Mouse (Mus musculus): ENCODE measurements around the gene Tom1l2. TPM values are rescaled to one million over a fixed set of nuclear protein-coding genes. Genes with fewer than 3 reads are reported as not detected.

Tom1l2 gene
- polyA plus RNA-seq, 1 experiment from 2014 or later: 40.0 TPM

DNA sequence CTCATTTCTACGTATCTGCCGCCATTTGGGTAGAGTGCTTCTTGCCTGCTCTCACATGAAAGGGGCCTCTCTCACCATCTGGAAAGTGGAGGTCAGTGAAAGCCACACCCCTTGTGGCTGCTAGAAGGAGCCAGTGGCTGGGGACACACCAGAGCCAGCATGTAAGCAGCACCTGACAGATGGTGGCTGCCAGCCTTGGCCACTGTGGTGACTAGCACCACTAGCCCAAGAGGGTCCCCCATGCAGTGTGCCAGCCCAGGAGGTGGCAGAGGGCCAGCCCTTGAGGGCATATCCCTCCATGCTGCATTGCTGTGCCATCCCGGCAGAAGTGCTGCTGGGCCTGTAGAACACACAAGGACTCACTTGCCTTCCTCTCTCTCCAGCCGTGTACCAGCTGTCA is 159.1 kb downstream of the Tom1l2 start:
- Histone ChIP-seq H3K27me3 (ENCODE audit: control insufficient read depth, insufficient read depth, low read length) (no peaks in the 10 kb centered on the region), H3K27ac (ENCODE audit: low read length) (no peak overlapping the region), H3K4me2 (ENCODE audit: low read depth, low read length) (no peak overlapping the region), H3K36me3 (ENCODE audit: control insufficient read depth, insufficient read depth) (peaks cover 48% of the 10 kb centered on the region), H3K4me1 (ENCODE audit: control insufficient read depth, insufficient read depth, low read length) (peaks cover 9% of the 10 kb centered on the region), H3K9me3 (replicated peaks; ENCODE audit: control insufficient read depth, low read length) (peaks cover 6% of the 10 kb centered on the region; the same call in 1 of the 2 replicates), H3K9ac (ENCODE audit: low read length) (no peak overlapping the region), H3K4me3 (ENCODE audit: low read length) (no peak overlapping the region)
- no peak for ATAC-seq (replicated peaks; ENCODE audit: extremely low read depth, insufficient read depth, low FRiP score)
- WGBS: 74% methylated on average over 4 of the region's 4 CpGs

DNA sequence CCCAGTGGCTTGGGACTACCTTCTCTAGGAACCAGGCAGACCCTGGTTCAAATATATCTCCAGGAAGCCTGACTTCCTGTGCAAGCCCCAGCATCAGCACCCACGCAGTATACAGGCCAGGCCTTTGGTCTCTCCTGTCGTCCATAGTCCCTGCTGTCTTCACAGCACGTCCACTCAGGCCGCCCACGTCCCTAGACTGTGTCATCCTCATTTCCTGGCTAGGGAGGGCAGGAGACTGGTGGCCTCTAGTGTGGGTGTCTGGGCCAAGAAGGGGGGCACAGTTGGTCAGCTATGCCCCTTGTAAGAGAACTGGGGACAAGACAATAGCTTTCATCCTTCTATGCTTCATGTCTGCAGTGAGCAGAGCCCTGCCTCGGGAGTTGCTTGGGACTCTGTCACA is 160.2 kb downstream of the Tom1l2 start:
- 69% methylated on average over 6 of the region's 6 CpGs for WGBS
- no peak overlapping the region for H3K4me2 ChIP-seq (ENCODE audit: low read depth, low read length)
- no peaks in the 10 kb centered on the region for H3K27me3 ChIP-seq (ENCODE audit: control insufficient read depth, insufficient read depth, low read length)
- H3K36me3 ChIP-seq (ENCODE audit: control insufficient read depth, insufficient read depth): peaks cover 57% of the 10 kb centered on the region
- no peak overlapping the region for H3K9ac ChIP-seq (ENCODE audit: low read length)
- no peak overlapping the region for H3K4me3 ChIP-seq (ENCODE audit: low read length)
- peaks cover 9% of the 10 kb centered on the region for H3K4me1 ChIP-seq (ENCODE audit: control insufficient read depth, insufficient read depth, low read length)
- no peak overlapping the region for H3K27ac ChIP-seq (ENCODE audit: low read length)
- peaks cover 6% of the 10 kb centered on the region; the same call in 1 of the 2 replicates for H3K9me3 ChIP-seq (replicated peaks; ENCODE audit: control insufficient read depth, low read length)
- ATAC-seq (replicated peaks; ENCODE audit: extremely low read depth, insufficient read depth, low FRiP score): no peak

DNA sequence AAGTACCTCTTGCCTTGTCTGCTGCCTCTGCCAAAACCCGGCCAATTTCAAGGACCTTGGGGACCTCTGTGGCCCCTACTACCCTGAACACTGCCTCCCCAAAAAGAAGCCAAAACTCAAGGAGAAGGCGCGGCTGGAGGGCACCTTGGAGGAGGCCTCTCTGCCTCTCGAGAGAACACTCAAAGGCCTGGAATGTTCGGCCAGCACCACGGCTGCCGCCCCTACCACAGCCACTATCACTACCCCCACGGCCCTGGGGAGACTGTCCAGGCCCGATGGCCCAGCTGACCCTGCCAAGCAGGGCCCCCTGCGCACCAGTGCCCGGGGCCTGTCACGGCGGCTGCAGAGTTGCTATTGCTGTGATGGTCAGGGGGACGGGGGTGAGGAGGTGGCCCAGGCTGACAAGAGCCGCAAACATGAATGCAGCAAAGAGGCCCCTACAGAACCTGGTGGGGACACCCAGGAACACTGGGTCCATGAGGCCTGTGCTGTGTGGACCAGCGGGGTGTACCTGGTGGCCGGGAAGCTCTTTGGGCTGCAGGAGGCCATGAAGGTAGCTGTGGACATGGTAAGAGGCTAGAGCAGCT is 162.6 kb downstream of the Tom1l2 start:
- H3K4me2 ChIP-seq (ENCODE audit: low read depth, low read length): no peak overlapping the region
- peak overlapping the region; percentile 56; the same call in 1 of the 2 replicates for H3K27ac ChIP-seq (ENCODE audit: low read length)
- 77% methylated on average over 17 of the region's 17 CpGs for WGBS
- peaks cover 6% of the 10 kb centered on the region; the same call in 1 of the 2 replicates for H3K9me3 ChIP-seq (replicated peaks; ENCODE audit: control insufficient read depth, low read length)
- no peak for ATAC-seq (replicated peaks; ENCODE audit: extremely low read depth, insufficient read depth, low FRiP score)
- H3K9ac ChIP-seq (ENCODE audit: low read length): 0 out of 2 replicates have a peak overlapping the region, but pooled peaks have one; percentile 23
- no peak overlapping the region for H3K4me3 ChIP-seq (ENCODE audit: low read length)
- peaks cover 14% of the 10 kb centered on the region for H3K4me1 ChIP-seq (ENCODE audit: control insufficient read depth, insufficient read depth, low read length)
- peaks cover 67% of the 10 kb centered on the region for H3K36me3 ChIP-seq (ENCODE audit: control insufficient read depth, insufficient read depth)
- H3K27me3 ChIP-seq (ENCODE audit: control insufficient read depth, insufficient read depth, low read length): no peaks in the 10 kb centered on the region

DNA sequence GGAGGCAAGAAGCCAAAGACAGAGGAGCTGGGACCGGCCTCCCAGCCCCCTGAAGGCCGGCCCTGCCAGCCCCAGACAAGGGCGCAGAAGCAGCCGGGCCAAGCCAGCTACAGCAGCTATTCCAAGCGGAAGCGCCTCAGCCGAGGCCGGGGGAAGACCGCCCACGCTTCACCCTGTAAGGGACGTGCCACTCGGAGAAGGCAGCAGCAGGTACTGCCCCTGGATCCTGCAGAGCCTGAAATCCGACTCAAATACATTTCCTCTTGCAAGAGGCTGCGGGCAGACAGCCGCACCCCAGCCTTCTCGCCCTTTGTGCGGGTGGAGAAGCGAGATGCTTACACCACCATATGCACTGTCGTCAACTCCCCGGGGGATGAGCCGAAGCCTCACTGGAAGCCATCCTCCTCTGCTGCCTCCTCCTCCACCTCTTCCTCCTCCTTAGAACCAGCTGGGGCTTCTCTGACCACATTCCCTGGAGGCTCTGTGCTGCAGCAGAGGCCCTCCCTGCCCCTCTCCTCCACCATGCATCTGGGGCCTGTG is 163.1 kb downstream of the Tom1l2 start:
- WGBS: 67% methylated on average over 21 of the region's 21 CpGs
- peaks cover 20% of the 10 kb centered on the region for H3K4me1 ChIP-seq (ENCODE audit: control insufficient read depth, insufficient read depth, low read length)
- peaks cover 2% of the 10 kb centered on the region; the same call in 1 of the 2 replicates for H3K9me3 ChIP-seq (replicated peaks; ENCODE audit: control insufficient read depth, low read length)
- H3K4me3 ChIP-seq (ENCODE audit: low read length): no peak overlapping the region
- H3K36me3 ChIP-seq (ENCODE audit: control insufficient read depth, insufficient read depth): peaks cover 61% of the 10 kb centered on the region
- ATAC-seq (replicated peaks; ENCODE audit: extremely low read depth, insufficient read depth, low FRiP score): no peak; the same call in 1 of the 2 replicates
- no peaks in the 10 kb centered on the region for H3K27me3 ChIP-seq (ENCODE audit: control insufficient read depth, insufficient read depth, low read length)
- H3K4me2 ChIP-seq (ENCODE audit: low read depth, low read length): no peak overlapping the region
- H3K9ac ChIP-seq (ENCODE audit: low read length): 0 out of 2 replicates have a peak overlapping the region, but pooled peaks have one; percentile 23
- peak overlapping the region; percentile 56 for H3K27ac ChIP-seq (ENCODE audit: low read length)

DNA sequence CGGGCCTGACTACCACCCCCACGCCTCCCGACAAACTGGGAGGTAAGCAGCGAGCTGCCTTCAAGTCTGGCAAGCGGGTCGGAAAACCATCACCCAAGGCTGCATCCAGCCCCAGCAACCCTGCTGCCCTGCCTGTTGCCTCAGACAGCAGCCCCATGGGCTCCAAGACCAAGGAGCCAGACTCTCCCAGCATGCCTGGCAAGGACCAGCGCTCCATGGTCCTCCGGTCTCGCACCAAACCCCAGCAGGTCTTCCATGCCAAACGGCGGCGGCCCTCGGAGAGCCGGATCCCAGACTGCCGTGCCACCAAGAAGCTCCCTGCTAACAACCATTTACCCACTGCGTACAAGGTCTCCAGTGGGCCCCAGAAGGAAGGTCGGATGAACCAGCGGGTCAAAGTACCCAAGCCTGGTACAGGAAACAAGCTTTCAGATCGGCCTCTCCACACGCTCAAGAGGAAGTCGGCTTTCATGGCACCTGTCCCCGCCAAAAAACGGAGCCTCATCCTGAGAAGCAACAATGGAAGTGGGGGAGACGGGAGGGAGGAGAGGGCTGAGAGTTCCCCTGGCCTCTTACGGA is 164.3 kb downstream of the Tom1l2 start:
- no peaks in the 10 kb centered on the region for H3K9me3 ChIP-seq (replicated peaks; ENCODE audit: control insufficient read depth, low read length)
- H3K27ac ChIP-seq (ENCODE audit: low read length): no peak overlapping the region
- H3K9ac ChIP-seq (ENCODE audit: low read length): no peak overlapping the region
- ATAC-seq (replicated peaks; ENCODE audit: extremely low read depth, insufficient read depth, low FRiP score): no peak
- no peak overlapping the region for H3K4me2 ChIP-seq (ENCODE audit: low read depth, low read length)
- no peaks in the 10 kb centered on the region for H3K27me3 ChIP-seq (ENCODE audit: control insufficient read depth, insufficient read depth, low read length)
- peaks cover 52% of the 10 kb centered on the region for H3K36me3 ChIP-seq (ENCODE audit: control insufficient read depth, insufficient read depth)
- no peak overlapping the region for H3K4me3 ChIP-seq (ENCODE audit: low read length)
- peaks cover 32% of the 10 kb centered on the region for H3K4me1 ChIP-seq (ENCODE audit: control insufficient read depth, insufficient read depth, low read length)
- WGBS: 86% methylated on average over 25 of the region's 25 CpGs

DNA sequence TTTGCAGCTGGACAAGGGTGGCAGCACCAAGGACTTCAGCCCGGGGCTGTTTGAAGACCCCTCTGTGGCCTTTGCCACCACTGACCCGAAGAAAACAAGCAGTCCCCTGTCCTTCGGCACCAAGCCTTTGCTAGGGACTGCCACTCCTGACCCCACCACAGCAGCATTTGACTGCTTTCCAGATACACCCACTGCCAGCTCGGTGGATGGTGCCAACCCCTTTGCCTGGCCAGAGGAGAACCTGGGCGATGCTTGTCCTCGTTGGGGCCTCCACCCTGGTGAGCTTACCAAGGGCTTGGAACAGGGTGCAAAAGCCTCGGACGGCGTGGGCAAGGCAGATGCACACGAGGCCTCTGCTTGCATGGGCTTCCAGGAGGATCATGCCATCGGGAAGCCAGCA is 165.6 kb downstream of the Tom1l2 start:
- Histone ChIP-seq H3K4me1 (ENCODE audit: control insufficient read depth, insufficient read depth, low read length) (peaks cover 45% of the 10 kb centered on the region), H3K27me3 (ENCODE audit: control insufficient read depth, insufficient read depth, low read length) (no peaks in the 10 kb centered on the region), H3K9ac (ENCODE audit: low read length) (no peak overlapping the region), H3K36me3 (ENCODE audit: control insufficient read depth, insufficient read depth) (peaks cover 52% of the 10 kb centered on the region), H3K9me3 (replicated peaks; ENCODE audit: control insufficient read depth, low read length) (no peaks in the 10 kb centered on the region), H3K27ac (ENCODE audit: low read length) (no peak overlapping the region), H3K4me2 (ENCODE audit: low read depth, low read length) (no peak overlapping the region), H3K4me3 (ENCODE audit: low read length) (no peak overlapping the region)
- ATAC-seq (replicated peaks; ENCODE audit: extremely low read depth, insufficient read depth, low FRiP score): no peak
- 88% methylated on average over 11 of the region's 11 CpGs for WGBS

DNA sequence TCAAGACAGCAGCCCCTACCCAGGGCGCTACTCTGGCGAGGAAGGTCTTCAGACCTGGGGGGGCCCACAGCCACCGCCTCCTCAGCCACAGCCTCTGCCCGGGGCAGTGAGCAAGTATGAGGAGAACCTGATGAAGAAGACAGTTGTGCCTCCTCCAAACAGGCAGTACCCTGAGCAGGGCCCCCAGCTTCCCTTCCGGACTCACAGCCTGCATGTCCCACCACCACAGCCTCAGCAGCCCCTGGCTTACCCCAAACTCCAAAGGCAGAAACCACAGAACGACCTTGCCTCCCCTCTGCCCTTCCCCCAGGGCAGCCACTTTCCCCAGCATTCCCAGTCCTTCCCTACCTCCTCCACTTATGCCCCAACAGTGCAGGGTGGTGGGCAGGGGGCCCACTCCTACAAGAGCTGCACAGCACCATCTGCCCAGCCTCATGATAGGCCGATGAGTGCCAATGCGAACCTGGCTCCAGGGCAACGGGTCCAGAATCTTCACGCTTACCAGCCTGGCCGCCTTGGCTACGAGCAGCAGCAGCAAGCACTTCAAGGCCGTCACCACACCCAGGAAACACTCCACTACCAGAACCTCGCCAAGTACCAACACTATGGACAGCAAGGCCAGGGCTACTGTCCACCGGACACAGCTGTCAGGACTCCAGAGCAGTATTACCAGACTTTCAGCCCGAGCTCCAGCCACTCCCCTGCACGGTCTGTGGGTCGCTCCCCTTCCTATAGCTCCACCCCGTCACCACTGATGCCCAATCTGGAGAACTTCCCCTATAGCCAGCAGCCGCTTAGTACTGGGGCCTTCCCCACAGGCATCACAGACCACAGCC is 167.1 kb downstream of the Tom1l2 start:
- WGBS: 61% methylated on average over 20 of the region's 20 CpGs
- H3K9me3 ChIP-seq (replicated peaks; ENCODE audit: control insufficient read depth, low read length): no peaks in the 10 kb centered on the region
- peaks cover 45% of the 10 kb centered on the region for H3K36me3 ChIP-seq (ENCODE audit: control insufficient read depth, insufficient read depth)
- peak overlapping the region; percentile 57 for H3K27ac ChIP-seq (ENCODE audit: low read length)
- ATAC-seq (replicated peaks; ENCODE audit: extremely low read depth, insufficient read depth, low FRiP score): no peak
- H3K9ac ChIP-seq (ENCODE audit: low read length): peak overlapping the region; percentile 42; the same call in 1 of the 2 replicates
- peak overlapping the region; percentile 28 for H3K4me2 ChIP-seq (ENCODE audit: low read depth, low read length)
- H3K4me3 ChIP-seq (ENCODE audit: low read length): no peak overlapping the region
- no peaks in the 10 kb centered on the region for H3K27me3 ChIP-seq (ENCODE audit: control insufficient read depth, insufficient read depth, low read length)
- peaks cover 57% of the 10 kb centered on the region for H3K4me1 ChIP-seq (ENCODE audit: control insufficient read depth, insufficient read depth, low read length)

DNA sequence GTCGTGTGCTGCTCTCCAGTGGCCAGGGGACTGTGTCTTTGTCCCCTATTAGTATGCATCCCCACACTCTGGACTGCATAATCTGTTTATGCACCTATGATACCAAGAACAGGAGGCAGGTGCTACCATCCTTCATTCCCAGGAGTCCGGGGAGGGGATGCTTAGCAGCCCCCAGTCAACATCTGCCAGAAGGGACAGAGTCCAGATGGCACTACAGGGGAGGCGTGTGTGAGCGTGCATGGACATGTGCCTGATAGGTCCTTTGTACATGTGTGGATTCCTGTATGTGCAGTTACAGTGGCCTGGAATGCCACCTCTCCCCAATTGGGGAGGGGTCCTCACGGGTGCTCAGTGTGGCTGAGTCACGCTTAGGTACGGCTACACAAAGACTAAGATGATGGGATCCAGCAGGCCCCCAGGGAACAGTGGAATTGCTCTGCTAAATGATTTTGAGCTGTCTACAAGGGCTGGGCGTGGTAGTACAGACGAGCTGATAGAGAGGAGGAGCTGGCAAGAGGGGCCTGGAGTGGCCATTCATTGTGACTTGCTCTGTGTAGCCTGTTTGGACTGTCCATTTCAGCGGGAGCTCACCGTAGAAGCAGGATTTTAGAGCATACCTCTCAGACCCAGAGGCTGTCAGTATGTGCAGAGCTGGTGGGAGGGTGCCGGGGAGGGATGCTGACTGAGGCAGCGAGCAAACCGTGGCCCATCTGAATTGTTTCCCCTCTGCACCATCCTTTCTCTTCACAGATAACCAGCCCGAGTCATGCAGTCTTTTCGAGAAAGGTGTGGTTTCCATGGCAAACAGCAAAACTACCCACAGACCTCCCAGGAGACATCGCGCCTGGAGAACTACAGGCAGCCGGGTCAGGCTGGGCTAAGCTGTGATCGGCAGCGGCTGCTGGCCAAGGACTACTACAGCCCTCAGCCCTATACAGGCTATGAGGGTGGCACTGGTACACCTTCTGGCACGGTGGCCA is 168.1 kb downstream of the Tom1l2 start:
- no peaks in the 10 kb centered on the region for H3K9me3 ChIP-seq (replicated peaks; ENCODE audit: control insufficient read depth, low read length)
- 43% methylated on average over 22 of the region's 22 CpGs for WGBS
- H3K36me3 ChIP-seq (ENCODE audit: control insufficient read depth, insufficient read depth): peaks cover 37% of the 10 kb centered on the region
- peak overlapping the region; percentile 57; the same call in 1 of the 2 replicates for H3K27ac ChIP-seq (ENCODE audit: low read length)
- no peak overlapping the region for H3K4me3 ChIP-seq (ENCODE audit: low read length)
- H3K9ac ChIP-seq (ENCODE audit: low read length): peak overlapping the region; percentile 42; the same call in 1 of the 2 replicates
- no peaks in the 10 kb centered on the region for H3K27me3 ChIP-seq (ENCODE audit: control insufficient read depth, insufficient read depth, low read length)
- no peak for ATAC-seq (replicated peaks; ENCODE audit: extremely low read depth, insufficient read depth, low FRiP score)
- peak overlapping the region; percentile 28 for H3K4me2 ChIP-seq (ENCODE audit: low read depth, low read length)
- peaks cover 55% of the 10 kb centered on the region for H3K4me1 ChIP-seq (ENCODE audit: control insufficient read depth, insufficient read depth, low read length)
